Mouse (Mus musculus) myocyte (in vitro differentiated cells): Measurements from ENCODE around the gene Rbp7. TPM values are rescaled to one million over a fixed set of nuclear protein-coding genes. Genes with fewer than 3 reads are reported as not detected.

Experiments
- H3K27me3 ChIP-seq: one replicate; pipeline ENCODE4 v1.6.1; 2011; ENCODE audit not compliant: control insufficient read depth, insufficient read depth, insufficient read length
- H3K36me3 ChIP-seq: one replicate; pipeline ENCODE4 v1.6.1; 2011; ENCODE audit not compliant: control insufficient read depth, insufficient read depth
- H3K4me2 ChIP-seq: one replicate; pipeline ENCODE4 v1.6.1; 2011; ENCODE audit warnings: low read depth, control low read depth
- H3K4me3 ChIP-seq: one replicate; pipeline ENCODE4 v1.5.1; 2011; ENCODE audit warnings: mild to moderate bottlenecking, control low read depth, moderate library complexity
- H3K79me2 ChIP-seq: one replicate; pipeline ENCODE4 v1.6.1; 2011; ENCODE audit not compliant: control insufficient read depth, insufficient read depth
- H3ac ChIP-seq: one replicate; pipeline ENCODE4 v1.6.1; 2011; ENCODE audit not compliant: control insufficient read depth, insufficient read length
- CEBPB ChIP-seq: IDR thresholded peaks from 2 replicates; pipeline ENCODE4 v1.6.1; 2011; ENCODE audit warnings: mild to moderate bottlenecking, moderate library complexity; ENCODE audit not compliant: poor library complexity, insufficient read depth, severe bottlenecking
- E2F4 ChIP-seq: IDR thresholded peaks from one replicate; pipeline ENCODE4 v1.6.1; 2011; ENCODE audit warnings: mild to moderate bottlenecking, control low read depth, moderate library complexity; ENCODE audit not compliant: insufficient read depth
- MAX ChIP-seq: IDR thresholded peaks from one replicate; pipeline ENCODE4 v1.6.1; 2011; ENCODE audit warnings: low read depth, mild to moderate bottlenecking, control low read depth
- MYOD1 ChIP-seq, 3 experiments: IDR thresholded peaks; one replicate each; pipeline ENCODE4 v1.6.1; 2011; ENCODE audit warnings: control low read depth in 2 of 3, low read depth in 2 of 3, mild to moderate bottlenecking in 2 of 3, moderate library complexity in 1 of 3; ENCODE audit not compliant: insufficient read length in 2 of 3, control insufficient read depth in 1 of 3
- MYOG ChIP-seq, 3 experiments: IDR thresholded peaks; one replicate each; pipeline ENCODE4 v1.6.1; 2011; ENCODE audit warnings: control low read depth in 2 of 3, low read depth in 2 of 3, mild to moderate bottlenecking in 2 of 3; ENCODE audit not compliant: insufficient read length in 2 of 3, control insufficient read depth in 1 of 3, insufficient read depth in 1 of 3
- POLR2A ChIP-seq: IDR thresholded peaks from one replicate; pipeline ENCODE4 v1.6.1; 2011; ENCODE audit warnings: low read depth, mild to moderate bottlenecking, control low read depth, moderate library complexity; ENCODE audit not compliant: insufficient read length
- POLR2AphosphoS2 ChIP-seq: IDR thresholded peaks from one replicate; pipeline ENCODE4 v1.6.1; 2011; ENCODE audit warnings: low read depth, control low read depth; ENCODE audit not compliant: insufficient read length
- REST ChIP-seq: IDR thresholded peaks from one replicate; pipeline ENCODE4 v1.6.1; 2011; ENCODE audit warnings: mild to moderate bottlenecking, control low read depth, moderate library complexity; ENCODE audit not compliant: insufficient read depth, insufficient read length
- SRF ChIP-seq: IDR thresholded peaks from one replicate; pipeline ENCODE4 v1.6.1; 2011; ENCODE audit warnings: low read depth; ENCODE audit not compliant: control insufficient read depth, insufficient read length
- TCF12 ChIP-seq: IDR thresholded peaks from one replicate; pipeline ENCODE4 v1.6.1; 2011; ENCODE audit warnings: mild to moderate bottlenecking, control low read depth; ENCODE audit not compliant: poor library complexity, insufficient read depth, severe bottlenecking
- TCF3 ChIP-seq: IDR thresholded peaks from one replicate; pipeline ENCODE4 v1.6.1; 2011; ENCODE audit warnings: low read depth, control low read depth; ENCODE audit not compliant: insufficient read length
- USF1 ChIP-seq: IDR thresholded peaks from one replicate; pipeline ENCODE4 v1.6.1; 2011; ENCODE audit warnings: low read depth, mild to moderate bottlenecking, control low read depth, moderate library complexity
- polyA plus RNA-seq: library from polyadenylated mRNA; unstranded; fragments of >200 nt; fragmentation: generic; extraction: Trizol; gene quantifications from one replicate; pipeline ENCODE4 v1.2.1, GENCODE M21; 2012; ENCODE audit warnings: missing spikeins

Rbp7 gene
- polyA plus RNA-seq, 1 experiment: not detected

DNA sequence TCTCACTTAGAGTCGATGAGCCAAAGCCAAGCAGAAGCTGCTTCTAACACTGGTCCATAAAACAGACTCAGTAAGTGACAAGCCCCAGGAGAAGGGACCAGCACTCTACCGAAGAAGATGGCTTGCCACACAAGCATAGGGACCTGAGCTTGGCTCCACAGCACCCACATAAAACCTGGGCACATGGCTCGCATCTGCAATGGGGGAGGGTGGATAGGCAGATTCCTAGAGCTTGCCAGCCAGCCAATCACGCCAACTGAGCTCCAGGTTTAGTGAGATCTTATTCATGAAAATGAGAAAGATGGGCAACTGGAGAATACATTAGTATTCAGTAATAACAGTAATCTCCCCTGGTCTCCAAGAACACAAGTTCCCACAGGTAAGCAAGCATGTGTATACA is 45.0 kb downstream of the Rbp7 start:
- Histone ChIP-seq H3K36me3 (no peaks in the 10 kb centered on the region), H3ac (no peak overlapping the region), H3K4me2 (no peak overlapping the region), H3K4me3 (no peak overlapping the region), H3K79me2 (peaks cover 96% of the 10 kb centered on the region), H3K27me3 (no peaks in the 10 kb centered on the region)
- TF ChIP-seq E2F4: no peak
- TF ChIP-seq CEBPB: no peak
- no peak for TF ChIP-seq USF1
- TF ChIP-seq SRF: no peak
- no peak for TF ChIP-seq REST
- TF ChIP-seq MYOD1 (IDR thresholded peaks at IDR 0.05; ENCODE audit: control insufficient read depth in 1 of 3, insufficient read length in 2 of 3, low read depth in 2 of 3): no peak
- TF ChIP-seq POLR2A: no peak
- TF ChIP-seq POLR2AphosphoS2: no peak
- no peak for TF ChIP-seq TCF3
- no peak for TF ChIP-seq MAX
- no peak for TF ChIP-seq TCF12
- TF ChIP-seq MYOG (IDR thresholded peaks at IDR 0.05; ENCODE audit: control insufficient read depth in 1 of 3, insufficient read depth in 1 of 3, insufficient read length in 2 of 3, low read depth in 2 of 3): no peak

DNA sequence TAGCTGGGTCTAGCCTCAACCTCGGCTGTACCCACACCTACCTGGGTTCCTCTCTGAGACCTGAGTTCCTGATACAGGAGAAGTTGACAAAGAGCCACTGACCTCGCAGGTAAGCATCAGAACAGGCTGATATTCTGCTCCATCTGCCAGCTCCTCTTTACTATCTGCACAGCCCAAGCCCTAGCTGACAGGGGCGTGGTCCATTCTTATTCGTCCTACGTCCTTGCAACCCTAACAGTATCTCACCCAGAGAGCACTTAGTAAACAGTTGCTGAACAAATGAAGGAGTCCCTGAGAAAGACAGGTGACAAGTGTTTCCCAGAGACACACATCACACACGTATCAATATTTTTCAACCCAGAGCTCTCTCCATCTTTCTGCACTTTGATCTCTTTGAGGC is 46.4 kb downstream of the Rbp7 start:
- no peaks in the 10 kb centered on the region for H3K27me3 ChIP-seq
- H3K79me2 ChIP-seq: peaks cover 96% of the 10 kb centered on the region
- H3K4me3 ChIP-seq: no peak overlapping the region
- no peaks in the 10 kb centered on the region for H3K36me3 ChIP-seq
- no peak overlapping the region for H3ac ChIP-seq
- no peak overlapping the region for H3K4me2 ChIP-seq
- no peak for TF ChIP-seq CEBPB
- TF ChIP-seq TCF3: no peak
- no peak for TF ChIP-seq POLR2AphosphoS2
- no peak for TF ChIP-seq E2F4

DNA sequence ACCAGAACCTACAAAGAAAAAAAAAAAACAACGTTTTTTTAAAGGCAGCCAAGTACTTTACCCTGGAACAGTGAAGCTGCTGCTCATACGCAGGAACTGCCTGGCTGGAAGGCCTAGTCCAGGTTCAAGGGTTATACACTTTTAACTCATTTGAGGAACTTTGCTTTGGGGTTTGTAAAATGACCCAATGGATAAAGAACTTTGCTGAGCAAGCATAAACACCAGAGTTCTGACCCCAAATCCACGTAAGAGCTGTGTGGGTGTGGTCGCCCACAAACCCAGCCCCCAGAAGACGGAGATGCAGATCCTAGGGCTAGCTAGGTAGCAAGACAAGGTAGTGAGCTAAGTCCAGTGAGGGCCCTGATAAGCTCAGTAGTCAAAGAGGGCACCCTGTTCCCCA is 47.3 kb downstream of the Rbp7 start:
- peaks cover 90% of the 10 kb centered on the region for H3K79me2 ChIP-seq
- no peaks in the 10 kb centered on the region for H3K27me3 ChIP-seq
- TF ChIP-seq SRF (no peak), CEBPB (no peak), REST (no peak), POLR2AphosphoS2 (no peak), TCF12 (no peak), POLR2A (no peak), MYOD1 (IDR thresholded peaks at IDR 0.05; ENCODE audit: control insufficient read depth in 1 of 3, insufficient read length in 2 of 3, low read depth in 2 of 3) (no peak), E2F4 (no peak), USF1 (no peak), MAX (no peak), MYOG (IDR thresholded peaks at IDR 0.05; ENCODE audit: control insufficient read depth in 1 of 3, insufficient read depth in 1 of 3, insufficient read length in 2 of 3, low read depth in 2 of 3) (no peak), TCF3 (no peak)
- H3K4me2 ChIP-seq: no peak overlapping the region
- no peak overlapping the region for H3ac ChIP-seq
- H3K36me3 ChIP-seq: no peaks in the 10 kb centered on the region
- no peak overlapping the region for H3K4me3 ChIP-seq

DNA sequence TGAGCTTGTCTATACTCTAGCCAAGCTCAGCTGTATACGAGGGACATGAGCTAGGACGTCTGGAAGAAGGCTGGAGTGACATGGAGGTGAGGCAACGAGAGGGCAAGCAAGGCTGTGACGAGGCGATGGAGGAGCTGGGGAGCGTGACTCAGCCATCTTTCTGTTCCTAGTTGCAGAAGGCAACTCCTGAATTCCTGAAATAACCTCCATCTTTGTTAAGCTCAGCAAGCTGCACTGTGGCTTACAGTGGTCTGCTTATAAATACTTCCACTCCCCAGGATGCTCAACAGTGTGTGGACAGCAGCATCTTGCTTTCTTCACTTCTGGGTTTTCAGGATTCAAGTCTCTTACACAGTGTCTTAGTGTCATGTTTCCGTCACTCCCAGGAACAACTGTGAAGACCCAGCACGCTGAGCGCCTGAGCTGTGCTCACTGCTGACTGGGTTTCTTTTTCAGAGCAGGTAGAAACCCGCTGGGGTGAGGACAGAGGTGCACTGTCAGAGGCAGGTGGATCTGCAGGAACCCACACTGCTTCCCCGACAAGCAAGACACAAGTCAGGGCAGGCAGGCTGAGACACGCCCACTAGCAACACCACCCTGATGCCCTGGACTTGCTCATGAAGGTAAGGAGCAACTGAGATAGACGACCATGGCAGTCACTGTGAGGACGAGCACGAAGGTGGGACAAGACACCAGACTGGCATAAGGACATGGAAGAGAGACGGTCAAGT is 48.9 kb downstream of the Rbp7 start:
- Histone ChIP-seq H3ac (no peak overlapping the region), H3K27me3 (no peaks in the 10 kb centered on the region), H3K4me3 (no peak overlapping the region), H3K4me2 (peak overlapping the region; percentile 80), H3K36me3 (no peaks in the 10 kb centered on the region), H3K79me2 (peaks cover 85% of the 10 kb centered on the region)
- TF ChIP-seq USF1: no peak
- TF ChIP-seq POLR2AphosphoS2: peak; percentile 37
- peak; percentile 80 for TF ChIP-seq CEBPB
- peak; percentile 26 for TF ChIP-seq POLR2A
- TF ChIP-seq MYOG (IDR thresholded peaks at IDR 0.05; ENCODE audit: control insufficient read depth in 1 of 3, insufficient read depth in 1 of 3, insufficient read length in 2 of 3, low read depth in 2 of 3): peak in 1 of 3 experiments; percentile 48

DNA sequence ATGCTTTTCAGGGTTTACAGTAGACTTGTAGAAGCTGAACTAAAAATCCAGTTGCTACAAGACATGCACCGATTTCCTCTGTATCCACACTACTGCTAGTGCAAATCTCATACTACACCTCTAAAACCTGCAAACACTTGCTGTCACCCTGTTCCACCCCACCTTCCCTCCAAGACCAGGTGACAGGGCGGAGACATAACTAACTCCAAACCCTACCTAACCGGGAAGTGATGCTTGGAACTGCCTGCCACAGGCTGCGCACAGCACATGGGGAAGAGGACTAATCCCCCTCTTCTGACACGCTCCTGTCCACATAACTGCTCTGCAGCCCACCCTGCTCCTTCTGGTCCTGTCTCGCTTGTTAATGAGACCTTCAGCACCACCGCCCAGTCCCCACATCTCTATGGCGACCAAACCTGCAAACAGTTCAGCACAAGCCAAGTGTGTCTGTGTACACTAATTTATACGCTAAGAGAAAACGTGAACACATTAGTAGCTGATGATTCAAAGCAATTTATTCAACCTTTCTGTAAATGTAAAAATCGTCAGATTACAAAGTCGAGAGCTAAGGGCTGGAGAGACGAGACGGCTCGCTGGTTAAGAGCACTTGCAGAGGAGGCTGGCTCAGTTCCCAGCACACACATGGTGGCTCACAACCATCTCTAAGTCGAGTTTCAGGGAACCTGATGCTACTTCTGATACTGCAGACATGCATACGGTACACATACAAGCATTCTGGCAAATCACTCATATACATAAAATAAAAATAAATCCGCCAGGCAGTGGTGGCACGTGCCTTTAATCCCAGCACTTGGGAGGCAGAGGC is 49.9 kb downstream of the Rbp7 start:
- H3K36me3 ChIP-seq: no peaks in the 10 kb centered on the region
- no peak for TF ChIP-seq SRF
- peaks cover 84% of the 10 kb centered on the region for H3K79me2 ChIP-seq
- H3ac ChIP-seq: no peak overlapping the region
- no peaks in the 10 kb centered on the region for H3K27me3 ChIP-seq
- no peak overlapping the region for H3K4me3 ChIP-seq
- H3K4me2 ChIP-seq: peak overlapping the region; percentile 80
